Mouse (Mus musculus): ENCODE data around the gene Usp24.
"Not testable (repeated sequence)": the region's sequence is repeated elsewhere in the genome, so short reads cannot be mapped to it uniquely, and the experiment has no call there.

Gene Usp24

DNA sequence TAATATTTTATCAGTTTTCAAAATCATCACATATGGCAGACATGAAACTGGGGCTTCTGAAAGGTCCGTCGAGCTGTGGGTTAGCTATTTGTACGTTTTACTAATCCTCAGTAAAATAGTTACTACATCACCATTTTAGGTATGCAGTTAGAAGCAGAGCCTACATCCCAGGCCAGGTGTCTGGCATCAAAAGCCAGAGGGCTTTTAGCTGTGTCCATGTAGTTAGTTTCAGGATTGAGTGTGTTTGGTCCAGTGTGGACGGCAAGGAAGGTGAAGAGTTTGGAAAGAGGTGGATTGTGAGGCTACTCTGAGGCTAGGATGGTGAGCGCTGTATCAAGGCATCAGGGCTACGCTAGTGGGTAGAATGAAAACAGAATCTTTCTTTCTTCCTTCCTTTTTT is 3.0 kb downstream of the Usp24 start:
- DNase-seq (ENCODE audit: low spot score) = no peak

DNA sequence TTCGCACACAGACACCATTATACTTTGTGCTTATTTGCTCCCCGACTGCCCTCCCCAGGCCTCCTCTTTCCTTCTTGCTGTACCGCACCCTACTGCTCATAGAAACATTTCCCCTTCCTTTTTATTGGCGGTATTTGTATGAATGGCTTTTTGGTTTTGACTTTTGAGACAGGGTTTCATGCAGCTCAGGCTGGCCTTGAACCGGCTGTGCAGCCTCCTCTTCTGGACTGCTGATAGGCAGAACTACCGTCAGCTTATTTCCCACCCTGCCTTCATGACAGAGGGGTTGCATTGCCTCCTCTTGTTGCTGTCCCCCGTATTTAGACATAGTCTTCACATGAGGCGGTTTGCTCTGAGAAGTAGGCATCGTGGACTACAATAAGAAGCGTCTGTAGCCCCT is 6.8 kb downstream of the Usp24 start:
- DNase-seq (ENCODE audit: low spot score) = no peak

DNA sequence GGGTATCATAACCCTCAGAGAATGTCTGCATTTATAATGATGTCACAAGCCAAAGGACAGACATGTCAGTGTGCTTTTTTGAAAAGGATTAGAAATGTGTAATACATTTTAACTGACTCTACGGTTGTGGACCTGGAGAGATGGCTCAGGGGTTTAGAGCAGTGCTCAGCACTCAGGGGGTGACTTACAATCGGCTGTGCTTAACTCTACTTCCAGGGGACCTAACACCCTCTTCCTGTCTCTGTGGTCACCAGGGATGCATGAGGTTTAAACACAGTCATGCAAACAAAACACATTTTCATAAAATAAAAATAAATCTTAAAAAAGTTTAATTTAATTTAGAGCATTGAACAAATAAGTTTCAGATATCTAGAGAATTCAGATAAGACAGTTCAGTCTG is 7.3 kb downstream of the Usp24 start:
- no peak for DNase-seq (ENCODE audit: low spot score)

DNA sequence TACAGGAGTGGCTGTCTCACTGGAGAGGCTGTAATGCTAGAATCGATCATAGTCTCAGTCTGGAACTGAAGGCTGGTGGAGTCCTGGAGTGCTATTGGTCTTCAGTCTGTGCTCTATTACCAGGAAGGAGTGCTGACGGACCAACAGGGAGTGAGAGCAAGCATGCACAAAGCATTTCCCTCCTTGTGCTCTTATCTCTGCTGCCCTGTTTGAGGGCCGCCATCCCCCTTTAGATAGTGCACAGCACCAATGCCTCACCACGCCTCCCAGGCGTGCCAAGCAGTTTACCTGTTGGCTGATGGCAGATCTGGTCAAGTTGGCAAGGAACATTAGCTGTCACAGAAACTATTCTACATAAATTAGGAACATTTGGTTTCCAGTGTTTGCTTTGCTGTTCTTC is 11.4 kb downstream of the Usp24 start:
- no peak for DNase-seq (ENCODE audit: low spot score)

DNA sequence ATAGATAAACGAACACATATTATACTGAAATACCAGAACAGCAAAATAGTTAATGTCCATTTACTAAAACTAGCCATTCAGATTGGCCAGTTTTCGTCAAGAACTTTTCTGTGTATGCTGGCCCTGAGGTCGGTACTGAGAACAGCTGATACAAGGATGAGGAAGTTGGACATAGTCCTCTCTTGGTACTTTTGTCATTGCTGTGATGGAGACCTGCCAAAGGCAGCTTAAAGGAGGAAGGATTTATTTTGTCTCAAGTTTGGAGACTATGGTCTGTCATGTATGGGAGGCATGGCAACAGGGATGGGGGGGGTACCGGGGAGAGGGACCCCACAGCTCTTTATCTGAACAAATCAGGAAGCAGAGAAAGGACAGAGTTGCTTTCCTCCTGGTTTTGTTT is 12.7 kb downstream of the Usp24 start:
- no peak for DNase-seq (ENCODE audit: low spot score)

DNA sequence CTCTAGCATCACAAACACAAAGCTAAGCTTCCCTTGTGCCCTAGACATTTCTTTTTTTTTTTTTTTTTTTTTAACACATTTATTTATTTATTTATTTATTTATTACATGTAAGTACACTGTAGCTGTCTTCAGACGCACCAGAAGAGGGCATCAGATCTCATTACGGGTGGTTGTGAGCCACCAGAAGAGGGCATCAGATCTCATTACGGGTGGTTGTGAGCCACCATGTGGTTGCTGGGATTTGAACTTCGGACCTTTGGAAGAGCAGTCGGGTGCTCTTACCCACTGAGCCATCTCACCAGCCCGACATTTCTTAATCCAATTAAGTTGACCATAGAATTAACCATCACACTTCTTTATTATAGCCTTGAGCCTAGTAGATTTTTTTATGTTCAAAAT is 13.2 kb downstream of the Usp24 start:
- DNase-seq (ENCODE audit: low spot score) = not testable (repeated sequence)

DNA sequence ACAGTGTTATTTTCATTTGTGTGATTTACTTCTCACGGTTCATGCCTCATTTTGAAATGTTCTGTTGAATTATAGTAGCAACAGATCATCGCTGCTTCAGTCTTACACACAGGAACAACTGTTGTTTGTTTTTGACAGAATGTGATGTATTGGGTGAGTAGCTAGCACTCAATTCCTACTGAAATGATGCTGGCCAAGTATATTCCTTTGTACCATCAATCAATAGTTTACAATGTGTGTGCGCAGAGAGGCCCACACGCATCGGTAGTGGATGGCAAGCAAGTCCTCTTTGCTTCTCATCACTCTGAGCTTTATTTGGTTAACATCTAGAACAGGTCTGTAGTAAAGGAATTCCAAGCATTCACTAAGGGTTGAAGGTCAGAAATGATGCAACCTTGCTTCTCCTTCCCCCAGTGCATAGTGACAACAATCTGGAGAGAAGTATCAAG is 14.4 kb downstream of the Usp24 start:
- DNase-seq (ENCODE audit: low spot score) = peak; percentile 80

DNA sequence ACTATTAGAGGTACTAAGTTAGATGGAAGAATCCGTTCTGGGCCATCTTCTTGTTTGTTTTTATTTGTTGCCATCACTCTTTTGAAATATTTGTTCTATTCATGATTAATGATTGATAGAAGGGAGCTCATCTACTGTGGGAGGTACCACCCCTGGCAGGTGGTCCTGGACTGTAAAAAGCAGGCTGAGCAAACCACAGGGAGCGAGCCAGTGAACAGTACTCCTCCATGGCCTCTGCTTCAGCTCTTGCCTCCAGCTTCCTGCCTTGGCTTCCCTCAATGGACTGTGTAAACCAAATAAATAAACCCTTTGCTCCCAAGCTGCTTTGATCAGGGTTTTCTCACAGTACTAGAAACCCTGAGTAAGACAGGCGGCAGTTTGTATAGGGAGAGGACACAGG is 17.1 kb downstream of the Usp24 start:
- DNase-seq (ENCODE audit: low spot score) = peak; percentile 24

DNA sequence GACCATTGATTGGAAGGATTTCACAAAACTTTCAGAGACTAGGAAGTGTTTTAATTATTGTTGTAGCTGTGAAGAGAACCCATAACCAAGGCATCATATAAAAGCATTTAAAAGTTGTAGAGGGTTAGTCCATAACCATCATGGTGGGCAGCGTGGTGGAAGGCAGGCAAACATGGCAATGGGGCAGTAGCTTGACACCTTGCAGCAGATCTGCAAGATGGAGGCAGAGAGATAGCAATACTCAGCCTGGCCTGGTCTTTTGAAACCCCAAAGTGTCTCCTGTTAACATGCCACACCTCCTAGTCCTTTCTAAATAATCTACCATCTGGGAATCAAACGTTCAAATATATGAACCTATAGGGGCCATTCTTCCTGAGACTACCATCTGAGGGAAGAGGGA is 17.6 kb downstream of the Usp24 start:
- DNase-seq (ENCODE audit: low spot score) = no peak

DNA sequence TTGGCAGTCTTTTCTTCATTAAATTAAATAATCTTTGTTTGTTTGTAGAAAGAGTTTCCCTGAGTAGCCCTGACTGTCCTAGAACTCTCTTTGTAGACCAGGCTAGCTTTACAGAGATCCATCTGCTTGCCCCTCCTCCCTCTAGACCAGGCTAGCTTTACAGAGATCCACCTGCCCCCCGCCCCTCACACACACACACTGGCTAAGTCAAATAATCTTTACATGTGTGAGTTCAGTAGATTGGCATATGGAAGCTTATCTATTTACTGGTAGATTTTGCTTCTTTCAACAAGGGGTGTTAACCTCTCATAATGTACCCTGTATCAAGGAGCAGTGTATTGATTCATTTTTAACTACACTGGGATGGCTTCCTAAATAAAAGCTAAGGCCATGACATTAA is 19.8 kb downstream of the Usp24 start:
- DNase-seq (ENCODE audit: low spot score) = no peak

DNA sequence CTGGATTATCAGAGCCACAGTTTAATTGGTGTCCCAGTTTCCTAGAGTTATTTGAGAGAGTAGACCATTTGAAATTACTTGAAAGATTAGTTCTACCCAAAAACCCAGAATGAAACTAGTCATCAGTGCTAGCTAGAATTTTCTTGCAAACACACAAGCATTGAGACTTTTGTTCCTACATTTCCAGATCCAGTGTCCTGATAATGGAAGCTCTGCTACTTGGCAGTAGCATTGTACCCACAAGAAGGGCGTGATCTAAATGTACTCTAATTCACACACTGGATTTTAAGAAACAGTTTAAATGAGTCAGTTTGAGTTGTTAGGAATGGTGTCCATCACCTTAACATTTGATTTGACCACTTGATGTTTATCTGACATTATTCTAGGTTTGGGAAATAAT is 31.7 kb downstream of the Usp24 start:
- DNase-seq (ENCODE audit: low spot score) = no peak

DNA sequence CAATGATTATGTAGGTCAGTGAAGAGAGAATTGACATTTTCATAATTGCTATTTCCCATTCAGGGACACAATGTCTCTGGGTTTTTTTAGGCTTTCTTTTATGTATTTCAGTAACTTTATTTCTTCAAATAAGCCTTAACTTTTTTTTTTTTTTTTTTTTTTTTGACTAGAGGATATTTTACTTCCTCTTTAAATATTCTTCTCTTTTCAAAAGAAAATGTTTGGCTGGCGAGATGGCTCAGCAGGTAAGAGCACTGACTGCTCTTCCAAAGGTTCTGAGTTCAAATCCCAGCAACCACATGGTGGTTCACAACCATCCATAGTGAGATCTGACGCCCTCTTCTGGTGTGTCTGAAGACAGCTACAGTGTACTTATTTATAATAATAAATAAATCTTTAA is 39.0 kb downstream of the Usp24 start:
- not testable (repeated sequence) for DNase-seq (ENCODE audit: low spot score)

DNA sequence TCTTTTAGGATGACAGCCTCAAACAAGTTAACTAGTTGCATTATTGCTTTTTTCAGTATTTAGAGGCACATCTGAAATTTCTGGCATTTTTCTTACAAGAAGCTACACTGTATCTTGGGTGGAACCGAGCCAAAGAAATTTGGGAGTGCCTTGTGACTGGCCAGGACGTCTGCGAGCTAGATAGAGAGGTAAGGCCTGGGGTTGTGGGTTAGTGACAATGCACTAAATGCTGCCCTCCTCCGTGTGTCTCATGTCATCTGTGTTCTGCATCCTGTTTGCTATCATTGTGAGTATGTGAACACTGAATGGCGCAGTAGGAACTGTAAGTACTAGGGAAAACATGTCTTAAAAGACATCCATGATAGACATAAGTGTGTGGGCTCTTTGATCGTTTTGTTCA is 54.0 kb downstream of the Usp24 start:
- DNase-seq (ENCODE audit: low spot score) = no peak

DNA sequence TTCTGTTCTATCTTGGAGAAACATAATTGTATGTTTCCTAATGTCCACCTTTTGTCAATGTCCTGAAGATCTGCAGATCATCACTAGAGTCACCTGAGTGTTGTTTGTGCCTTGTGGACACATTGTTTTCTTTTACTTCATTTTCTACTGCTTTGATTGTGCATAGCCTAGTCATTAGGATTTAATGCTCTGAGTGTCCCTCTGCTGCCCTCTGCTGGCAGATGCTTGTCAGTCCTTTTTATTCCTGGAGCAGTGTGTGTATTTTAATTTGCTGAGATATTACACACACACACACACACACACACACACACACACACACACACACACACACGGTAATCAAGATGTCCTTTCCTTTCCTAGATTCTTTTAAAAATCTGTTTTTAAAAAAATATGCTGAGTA is 59.8 kb downstream of the Usp24 start:
- DNase-seq (ENCODE audit: low spot score) = peak; percentile 44

DNA sequence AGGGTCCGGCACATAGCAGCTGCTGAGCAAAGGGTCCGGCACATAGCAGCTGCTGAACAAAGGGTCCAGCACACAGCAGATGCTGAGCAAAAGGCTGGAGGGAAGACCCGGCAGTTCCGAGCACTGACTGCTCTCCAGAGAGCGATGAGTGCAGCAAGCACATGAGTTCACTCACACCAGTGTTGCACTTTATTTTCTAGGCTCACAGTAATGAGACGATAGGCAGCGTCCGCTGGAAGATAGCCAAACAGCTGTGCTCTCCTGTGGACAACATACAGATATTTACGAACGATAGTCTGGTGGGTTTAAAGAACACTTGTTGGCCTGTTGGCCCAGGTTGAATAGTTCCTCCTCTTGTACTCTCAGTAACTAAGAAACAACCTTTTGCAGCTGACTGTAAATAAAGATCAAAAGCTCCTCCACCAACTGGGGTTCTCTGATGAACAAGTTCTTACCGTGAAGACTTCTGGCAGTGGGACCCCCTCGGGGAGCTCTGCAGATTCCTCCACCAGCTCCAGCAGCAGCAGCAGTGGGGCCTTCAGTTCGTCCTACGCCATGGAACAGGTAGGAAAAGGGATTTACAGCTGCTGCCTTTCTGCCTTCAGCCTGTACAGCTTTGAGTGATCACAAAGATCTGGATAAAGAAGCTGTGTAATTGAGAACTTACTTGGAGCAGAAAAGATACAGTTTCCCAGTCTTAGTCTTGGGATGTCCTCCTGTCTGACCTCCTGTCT is 63.0 kb downstream of the Usp24 start:
- DNase-seq (ENCODE audit: low spot score) = no peak

DNA sequence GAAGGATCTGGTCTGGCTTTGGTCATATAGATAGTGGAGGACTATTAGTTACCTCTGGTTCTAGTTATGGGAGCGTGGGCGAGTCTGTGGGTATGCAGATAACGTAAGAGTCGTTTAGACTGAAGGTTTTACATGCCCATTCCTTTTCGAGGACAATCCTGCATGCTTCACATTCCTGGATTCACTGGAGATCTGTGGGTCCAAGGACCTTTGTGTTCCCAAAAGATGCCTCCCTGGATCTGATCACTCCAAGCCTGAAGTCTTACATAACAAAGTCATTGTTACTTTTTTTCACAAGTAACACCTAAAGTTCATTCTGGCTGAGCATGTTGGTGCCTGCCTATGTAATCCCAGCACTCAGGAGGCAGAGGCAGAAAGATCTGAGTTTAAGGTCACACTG is 65.1 kb downstream of the Usp24 start:
- DNase-seq (ENCODE audit: low spot score) = no peak

DNA sequence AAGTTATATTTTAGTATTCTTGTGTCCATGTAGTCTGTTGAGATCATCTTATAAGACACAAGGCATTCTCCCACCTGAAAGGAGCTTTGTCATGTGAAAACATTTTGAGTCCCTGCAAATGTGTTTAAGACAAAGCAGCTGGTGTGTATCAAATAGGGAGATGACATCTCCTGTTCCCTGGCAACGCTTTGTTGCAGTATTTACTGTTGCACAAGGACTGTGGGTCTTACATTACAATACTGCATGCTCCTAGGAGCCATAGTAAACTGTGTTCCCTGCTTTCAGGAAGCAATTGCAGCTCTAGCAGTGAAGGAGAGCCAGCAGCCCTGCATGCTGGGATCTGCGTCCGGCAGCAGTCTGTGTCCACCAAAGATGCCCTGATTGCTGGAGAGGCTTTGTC is 73.9 kb downstream of the Usp24 start:
- no peak for DNase-seq (ENCODE audit: low spot score)

DNA sequence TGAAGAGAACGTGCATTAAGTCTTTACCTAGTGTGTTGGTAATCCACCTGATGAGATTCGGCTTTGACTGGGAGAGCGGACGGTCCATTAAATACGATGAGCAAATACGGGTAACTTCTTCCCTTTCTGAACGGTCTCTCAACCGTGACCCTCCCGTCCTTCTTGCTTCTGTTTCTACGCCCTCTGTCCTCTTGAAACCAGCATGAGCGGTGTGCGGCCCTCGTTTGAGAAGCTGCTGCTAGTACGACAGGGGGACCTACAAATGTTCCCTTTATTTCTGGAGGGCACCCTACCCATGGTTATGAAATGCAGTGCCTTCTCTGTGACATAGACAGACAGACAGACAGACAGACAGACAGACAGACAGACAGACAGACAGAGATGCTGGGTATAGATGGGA is 93.6 kb downstream of the Usp24 start:
- no peak for DNase-seq (ENCODE audit: low spot score)

DNA sequence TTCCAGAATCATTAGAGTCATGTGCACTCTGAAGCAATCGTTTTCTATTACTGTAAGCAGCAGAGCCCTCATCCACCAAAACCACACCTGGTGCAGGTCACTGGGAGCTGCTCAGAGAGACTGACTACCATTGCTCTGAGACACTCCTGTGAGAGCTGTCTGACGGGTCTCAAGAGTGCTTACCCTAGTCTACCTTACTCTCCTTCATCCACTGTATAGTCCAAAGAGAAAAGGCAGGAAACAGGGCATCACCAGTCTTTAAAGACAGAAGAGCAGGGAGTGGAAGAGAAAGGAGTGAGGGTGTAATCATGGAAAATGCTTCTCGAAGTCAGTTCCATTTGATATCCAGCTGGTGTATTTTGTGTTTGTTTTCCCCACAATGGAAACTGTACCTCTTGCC is 103.2 kb downstream of the Usp24 start:
- DNase-seq (ENCODE audit: low spot score) = no peak

DNA sequence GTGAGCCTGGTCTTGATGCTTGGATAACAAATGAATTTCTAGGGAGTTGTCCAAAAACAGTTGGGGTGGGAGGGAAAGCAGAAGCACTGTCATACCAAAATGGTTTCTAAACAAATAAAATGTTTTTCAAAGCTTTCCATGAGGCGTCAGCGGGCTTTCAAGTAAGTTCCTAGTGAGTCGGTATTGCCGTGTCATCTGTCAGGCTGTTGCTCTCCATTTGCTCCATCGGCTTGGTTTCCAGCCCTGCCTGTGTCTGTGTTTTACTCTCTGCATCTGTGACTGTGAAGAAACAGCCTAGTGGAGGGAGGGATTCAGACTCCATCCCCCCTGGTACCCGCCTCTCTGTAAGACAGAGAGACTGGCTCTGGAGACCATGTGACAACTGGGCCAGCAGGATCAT is 103.8 kb downstream of the Usp24 start:
- DNase-seq (ENCODE audit: low spot score) = no peak

DNA sequence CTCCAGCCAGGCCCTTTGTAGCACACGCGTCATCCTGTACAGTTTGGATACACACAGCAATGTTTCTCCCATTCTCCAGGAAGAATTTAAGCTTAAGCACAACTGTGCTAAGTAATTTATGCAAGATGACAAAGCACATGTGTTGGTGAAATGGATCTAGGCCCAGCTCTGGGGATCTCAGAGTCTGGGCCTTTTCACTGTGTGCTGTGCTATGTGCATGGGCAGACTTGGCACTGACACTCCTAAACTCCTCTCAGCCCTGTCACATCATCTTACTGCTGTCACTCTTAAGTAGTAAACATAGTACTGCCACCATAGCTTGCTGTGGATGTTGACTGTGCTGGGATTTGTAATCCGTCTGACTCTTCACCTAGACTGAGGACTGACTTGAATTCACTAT is 106.6 kb downstream of the Usp24 start:
- DNase-seq (ENCODE audit: low spot score) = no peak

DNA sequence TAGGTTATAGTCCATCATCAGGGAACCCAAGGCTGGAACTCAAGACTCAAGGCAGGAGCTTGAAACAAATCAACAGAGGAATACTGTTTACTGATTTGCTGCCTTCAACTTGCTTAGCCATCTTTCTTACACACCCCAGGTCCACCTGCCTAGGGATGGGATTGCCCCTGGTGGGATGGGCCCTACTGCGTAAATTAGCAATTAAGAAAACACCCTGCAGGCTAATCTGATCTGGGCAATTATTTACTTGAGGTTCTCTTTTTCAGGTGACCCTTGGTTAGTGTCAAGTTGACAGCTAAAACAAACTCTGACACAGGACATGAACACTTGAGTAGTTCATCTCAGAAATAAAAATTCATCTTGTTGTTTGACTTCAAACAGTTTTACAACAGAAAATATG is 108.5 kb downstream of the Usp24 start:
- DNase-seq (ENCODE audit: low spot score) = no peak

DNA sequence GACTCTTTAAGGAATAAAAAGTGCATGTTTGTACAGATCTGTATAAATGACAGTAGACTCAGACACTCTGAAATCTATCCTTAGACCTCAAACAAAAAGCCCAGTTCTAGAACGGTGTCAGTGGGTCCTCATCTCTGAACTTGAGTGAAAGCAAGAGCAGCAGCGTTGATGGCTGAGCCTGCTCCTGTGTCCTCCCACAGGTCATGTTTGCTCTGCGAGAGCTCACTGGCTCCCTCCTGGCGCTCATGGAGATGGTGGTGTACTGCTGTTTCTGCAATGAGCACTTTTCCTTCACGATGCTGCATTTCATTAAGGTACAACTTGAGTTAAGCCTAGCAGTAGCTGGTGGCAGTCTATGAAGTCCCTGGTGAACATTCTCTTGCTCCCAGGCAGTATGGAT is 110.3 kb downstream of the Usp24 start:
- DNase-seq (ENCODE audit: low spot score) = no peak

DNA sequence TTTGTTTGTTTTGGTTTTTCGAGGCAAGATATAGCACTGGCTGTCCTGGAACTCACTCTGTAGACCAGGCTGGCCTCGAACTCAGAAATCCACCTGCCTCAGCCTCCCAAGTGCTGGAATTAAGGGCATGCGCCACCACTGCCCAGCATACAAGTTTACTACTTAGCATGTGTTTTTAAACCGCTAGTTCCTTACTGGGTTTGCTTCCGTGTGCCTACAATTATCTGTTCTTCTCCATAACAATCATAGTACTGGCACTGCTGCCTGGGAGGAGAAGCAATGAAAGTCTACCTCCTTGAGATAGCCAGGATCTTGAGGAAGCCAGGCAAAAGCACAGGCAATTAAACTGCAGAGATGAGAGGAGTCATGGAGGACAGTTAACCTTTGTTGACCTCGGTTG is 112.6 kb downstream of the Usp24 start:
- no peak for DNase-seq (ENCODE audit: low spot score)

DNA sequence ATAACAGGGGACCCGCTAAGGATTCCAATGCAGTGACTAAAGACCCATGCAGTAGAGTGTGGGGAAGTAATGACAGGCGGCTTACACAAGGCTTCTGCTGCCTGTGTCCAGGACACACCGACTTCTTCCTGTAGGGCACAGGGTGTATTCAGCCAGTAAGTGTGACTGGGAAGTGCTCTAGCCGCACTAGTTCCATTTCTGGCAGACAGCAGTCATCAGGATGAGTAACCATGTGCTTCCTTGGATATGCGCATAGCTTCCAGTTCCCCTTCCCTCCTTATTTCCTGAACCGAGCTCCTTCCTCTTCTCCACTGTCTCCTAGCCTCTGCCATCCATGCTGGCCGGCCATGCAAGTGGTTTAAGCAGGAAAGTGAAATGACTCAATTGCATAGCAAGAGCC is 113.1 kb downstream of the Usp24 start:
- DNase-seq (ENCODE audit: low spot score) = no peak
